Mouse (Mus musculus) MEL (cell line): ENCODE measurements around the gene Sipa1l3.

Source experiments
- CTCF ChIP-seq, 3 experiments: IDR thresholded peaks in 2 of 3; conservative IDR thresholded peaks in 1 of 3; 2 replicates each; pipeline ENCODE4 v1.5.1; 2011 to 2012; ENCODE audit warnings: low read length in 3 of 3, low read depth in 2 of 3, mild to moderate bottlenecking in 2 of 3, improper control_type of control experiment in 1 of 3, inconsistent platforms in 1 of 3, mixed read lengths in 1 of 3, moderate library complexity in 1 of 3; ENCODE audit not compliant: control insufficient read depth in 1 of 3, insufficient read depth in 1 of 3, poor library complexity in 1 of 3, severe bottlenecking in 1 of 3
- MAFK ChIP-seq: IDR thresholded peaks from 2 replicates; pipeline ENCODE4 v1.6.1; 2011; ENCODE audit warnings: low read depth, mild to moderate bottlenecking, low read length, improper control_type of control experiment, borderline replicate concordance
- NELFE ChIP-seq: IDR thresholded peaks from 2 replicates; pipeline ENCODE4 v1.6.1; 2011; ENCODE audit warnings: low read depth, low read length, improper control_type of control experiment
- POLR2A ChIP-seq, 2 experiments: IDR thresholded peaks; 2 replicates each; pipeline ENCODE4 v1.6.1; 2011 to 2012; ENCODE audit warnings: low read length in 2 of 2, mild to moderate bottlenecking in 2 of 2, control low read depth in 1 of 2, improper control_type of control experiment in 1 of 2, low read depth in 1 of 2, moderate library complexity in 1 of 2; ENCODE audit not compliant: control insufficient read depth in 1 of 2, insufficient read depth in 1 of 2, poor library complexity in 1 of 2
- SMC3 ChIP-seq: IDR thresholded peaks from 2 replicates; pipeline ENCODE4 v1.6.1; 2011; ENCODE audit warnings: low read depth, low read length, improper control_type of control experiment
- ZKSCAN1 ChIP-seq: IDR thresholded peaks from 2 replicates; pipeline ENCODE4 v1.6.1; 2012; ENCODE audit warnings: low read depth, mild to moderate bottlenecking, inconsistent platforms, low read length, improper control_type of control experiment, moderate library complexity

DNA sequence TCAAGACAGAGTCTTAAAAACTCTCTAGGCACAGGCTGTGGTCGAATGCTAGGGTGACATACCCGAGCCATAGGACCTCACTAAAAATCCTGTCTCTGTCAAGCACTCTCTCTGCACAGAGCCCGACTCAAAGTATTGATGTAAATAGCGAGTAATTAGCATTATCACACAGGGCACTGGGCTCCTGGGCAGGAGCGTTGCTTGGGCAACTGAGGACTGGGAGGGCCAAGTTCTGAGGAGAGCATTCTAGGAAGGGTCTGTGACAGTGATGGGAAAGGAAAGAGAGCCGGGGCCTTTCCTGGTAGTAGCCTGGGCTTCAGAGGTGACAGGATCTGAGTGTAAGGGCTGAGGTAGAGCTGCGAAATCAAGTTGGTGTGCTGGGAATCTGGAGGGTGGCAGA lies 212.3 kb downstream of the Sipa1l3 start:
- TF ChIP-seq NELFE = no peak
- no peak for TF ChIP-seq ZKSCAN1
- TF ChIP-seq CTCF (IDR thresholded peaks at IDR 0.05 in 2 of 3, conservative IDR thresholded peaks at IDR 0.05 in 1 of 3; ENCODE audit: control insufficient read depth in 1 of 3, insufficient read depth in 1 of 3, low read depth in 2 of 3, low read length in 3 of 3, poor library complexity in 1 of 3, severe bottlenecking in 1 of 3) = no peak
- TF ChIP-seq POLR2A (IDR thresholded peaks at IDR 0.05; ENCODE audit: control insufficient read depth in 1 of 2, insufficient read depth in 1 of 2, low read depth in 1 of 2, low read length in 2 of 2, poor library complexity in 1 of 2) = no peak
- TF ChIP-seq MAFK = no peak
- no peak for TF ChIP-seq SMC3
